Mouse (Mus musculus) frontal cortex, postnatal 36 days (tissue): Measurements from ENCODE around the gene Meioc.

Experiments
- DNase-seq, 2 experiments: peaks; one replicate each; pipeline ENCODE4 v3.0.0; 2022; ENCODE audit warnings: low spot score in 2 of 2

Gene Meioc

DNA sequence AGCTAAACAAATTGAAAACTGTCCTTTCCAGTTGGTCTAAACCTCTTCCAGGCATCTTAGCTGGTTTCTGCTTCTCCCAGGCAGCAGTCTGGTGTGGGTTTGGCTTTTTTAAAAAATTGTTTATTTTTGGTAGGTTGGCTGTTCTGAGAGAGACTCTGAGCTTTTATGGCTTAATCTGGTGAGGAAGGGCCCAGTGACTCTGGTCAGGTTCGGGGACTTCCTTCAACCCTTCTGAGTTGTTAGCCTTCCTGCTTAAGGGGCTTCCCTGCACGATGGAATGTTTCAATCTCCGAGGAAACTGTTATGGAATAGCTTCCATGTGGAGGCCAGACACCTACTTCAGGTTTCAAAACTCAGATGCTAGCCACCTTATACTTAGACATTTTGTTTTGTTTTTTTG is at the start of gene Meioc:
Meioc (plus strand) TSS at position 301 of the 400 bp plus-strand sequence.
- no peak for DNase-seq

DNA sequence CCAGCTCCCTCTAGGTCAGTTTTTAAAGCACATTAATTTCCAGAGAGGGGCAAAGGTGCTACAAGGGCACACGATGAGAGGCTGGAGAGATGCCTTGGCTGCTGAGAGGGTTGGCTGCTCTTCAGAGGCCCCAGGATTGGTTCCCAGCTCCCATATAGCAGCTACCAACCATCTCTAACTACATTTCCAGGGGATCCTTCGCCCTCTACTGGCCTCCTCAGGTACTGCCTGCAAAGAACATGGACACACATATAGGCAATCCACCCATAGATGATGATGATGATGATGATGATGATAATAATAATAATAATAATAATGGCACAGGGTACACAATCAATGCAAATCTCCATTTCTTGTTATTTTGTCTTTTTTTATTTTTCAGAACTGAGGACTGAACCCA is 44.1 kb upstream of the Meioc start:
- DNase-seq = no peak

DNA sequence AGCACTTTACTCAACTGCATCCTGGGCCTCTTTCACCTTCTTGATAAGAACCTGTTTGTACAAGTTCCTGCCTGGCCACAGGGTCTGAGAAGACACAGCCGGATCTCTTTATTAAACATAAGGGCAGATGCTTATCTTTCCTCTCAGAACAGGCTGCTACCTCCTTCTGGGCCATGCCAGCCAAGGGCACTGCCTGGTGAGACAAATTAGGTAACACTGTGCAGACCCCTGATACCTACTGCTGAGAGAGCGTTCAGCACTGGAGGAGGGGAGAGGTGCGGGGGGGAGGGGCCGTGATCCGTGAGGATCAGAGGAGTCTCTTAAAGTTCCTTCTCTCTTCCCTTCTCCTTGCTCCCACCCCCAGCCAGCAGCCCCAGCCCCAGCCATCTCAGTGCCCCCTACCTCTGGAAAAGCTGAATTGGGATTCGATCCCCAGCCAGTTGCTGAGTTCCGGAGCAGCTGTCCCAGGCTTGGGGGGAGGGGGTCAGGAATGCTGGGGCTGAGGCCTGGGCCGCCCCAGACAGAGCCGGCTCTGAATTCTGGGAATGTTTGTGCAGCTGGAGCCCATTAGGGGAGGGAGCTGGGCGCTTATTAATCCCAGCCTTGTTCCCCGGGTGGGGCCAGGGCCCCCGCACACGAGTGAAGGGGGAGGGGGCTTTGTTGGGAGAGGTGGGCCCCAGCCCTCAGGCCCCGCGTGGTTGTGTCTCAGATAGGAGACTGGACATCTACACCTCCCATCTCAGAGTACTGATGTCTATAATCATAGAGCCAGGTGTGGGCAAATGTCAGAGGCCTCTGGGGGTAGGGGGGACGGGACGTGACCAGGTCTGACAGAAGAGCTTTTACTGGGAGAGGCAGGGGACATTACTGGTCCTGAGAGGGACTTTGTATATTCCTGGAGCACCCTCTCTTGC is 39.4 kb upstream of the Meioc start:
- DNase-seq = no peak

DNA sequence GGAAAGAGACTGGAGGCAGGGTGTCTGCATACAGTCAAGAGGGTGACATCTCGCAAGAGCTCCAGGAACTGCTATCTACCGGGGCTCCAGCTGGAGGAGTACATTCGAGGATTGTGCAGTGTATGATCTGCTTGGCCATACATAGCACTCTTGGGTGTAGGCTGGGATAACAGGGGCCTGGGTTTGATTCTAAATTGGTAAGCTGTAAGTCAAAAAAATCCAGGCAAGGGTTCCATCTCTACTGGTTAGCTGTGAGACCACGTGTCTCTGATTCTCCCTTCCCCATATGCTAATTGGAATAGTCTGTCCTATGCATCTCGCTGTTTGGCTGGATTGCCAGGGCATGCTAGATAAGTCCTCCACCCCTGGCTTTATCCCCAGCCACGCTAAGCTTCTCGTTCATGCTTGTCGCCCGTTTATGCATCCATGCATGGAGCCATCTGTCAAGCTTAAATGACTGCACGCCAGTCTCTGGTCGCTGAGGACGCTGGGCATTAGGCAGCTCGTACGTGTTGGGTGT is 38.6 kb upstream of the Meioc start:
- DNase-seq = no peak

DNA sequence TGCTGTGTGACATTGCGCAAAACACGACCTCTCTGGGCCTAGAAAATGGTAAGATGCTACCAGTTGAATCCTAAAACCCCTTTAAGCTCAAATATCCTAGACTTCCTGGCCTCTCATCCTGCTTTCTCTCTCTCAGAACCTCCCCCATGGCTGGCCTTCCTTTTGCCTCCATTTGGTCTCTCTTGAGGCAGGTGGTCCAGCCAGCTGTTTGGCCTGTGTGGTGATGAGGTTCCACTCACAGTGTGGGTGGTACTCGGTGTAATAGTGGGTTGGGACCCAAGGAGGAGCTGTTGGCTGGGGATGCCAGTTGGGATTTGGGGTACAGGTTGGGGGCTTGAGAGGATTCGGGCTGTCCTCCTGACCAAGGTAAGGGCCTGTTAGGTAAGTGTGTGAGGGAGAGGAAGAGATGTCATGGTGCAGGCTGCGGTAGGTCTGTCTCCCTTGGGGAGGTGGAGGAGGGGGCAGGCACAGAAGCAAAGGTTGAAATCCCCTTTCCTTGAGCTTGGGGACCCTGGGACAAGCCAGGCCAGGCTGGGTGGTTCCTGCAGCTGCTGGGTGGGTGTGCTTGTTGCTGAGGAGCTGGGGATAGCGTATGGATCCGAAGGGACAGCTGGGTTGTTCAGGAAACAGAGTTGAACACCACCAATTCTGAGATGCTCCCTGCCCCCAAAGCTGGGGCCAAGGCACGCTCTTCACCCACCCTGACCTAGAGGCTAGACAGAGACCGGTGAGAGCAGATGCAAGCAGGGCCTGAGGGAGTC is 36.2 kb upstream of the Meioc start:
- no peak for DNase-seq

DNA sequence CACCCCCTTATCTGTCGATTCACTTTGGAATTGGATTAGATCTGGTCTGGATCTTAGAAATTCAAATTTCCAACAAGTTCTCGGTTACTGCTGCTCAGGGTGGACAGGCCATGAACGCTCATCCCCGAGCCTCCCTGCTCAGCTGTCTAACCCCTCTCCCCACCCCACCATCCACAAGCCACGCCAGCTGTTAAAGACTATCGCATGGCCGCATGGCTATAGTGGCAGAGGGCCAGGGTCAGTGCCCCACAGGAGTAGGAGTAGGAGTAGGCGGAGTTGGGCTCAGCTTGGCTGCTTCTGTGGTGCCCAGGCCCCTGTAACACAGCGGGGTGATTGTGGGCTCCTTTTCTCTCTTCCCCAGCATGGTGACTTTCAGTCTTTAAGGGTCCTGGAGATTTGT is 35.0 kb upstream of the Meioc start:
- DNase-seq = no peak

DNA sequence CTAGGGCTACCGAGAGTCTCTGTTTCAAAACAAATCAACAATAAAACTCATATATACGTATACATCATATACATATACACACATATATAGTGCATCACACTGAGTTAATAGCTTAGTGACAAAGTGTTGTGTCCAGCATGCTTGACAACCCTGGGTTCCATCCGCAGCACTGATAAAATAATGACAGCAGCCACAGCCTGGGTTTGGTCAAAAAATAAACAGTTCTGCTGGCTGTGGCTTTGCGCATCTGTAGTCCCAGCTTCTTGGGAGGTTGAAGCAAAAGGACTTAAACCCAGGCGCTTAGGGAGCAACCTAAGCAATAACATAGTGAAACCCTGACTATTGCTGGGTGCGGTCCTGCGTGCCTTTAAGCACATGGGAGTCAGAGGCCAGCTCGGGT is 34.1 kb upstream of the Meioc start:
- no peak for DNase-seq

DNA sequence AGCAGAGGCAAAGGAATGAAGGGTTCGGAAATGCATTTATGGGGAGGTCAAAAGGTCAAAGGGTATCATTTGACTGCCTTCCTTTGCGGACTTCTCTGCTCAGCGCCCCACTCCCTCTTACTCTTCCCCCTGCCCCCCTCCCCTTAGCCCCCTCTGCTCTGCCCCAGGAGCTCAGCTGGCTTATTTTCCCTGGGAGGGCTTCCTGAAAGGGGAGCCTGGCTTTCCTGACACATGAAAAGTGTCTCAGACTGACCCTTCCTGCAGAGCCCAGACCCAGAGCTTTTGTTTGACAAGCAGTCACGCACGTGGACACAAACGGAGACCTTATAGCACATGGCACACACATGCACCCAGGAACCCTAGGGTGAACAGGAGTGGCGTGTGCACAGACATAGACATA is 32.8 kb upstream of the Meioc start:
- DNase-seq = no peak

DNA sequence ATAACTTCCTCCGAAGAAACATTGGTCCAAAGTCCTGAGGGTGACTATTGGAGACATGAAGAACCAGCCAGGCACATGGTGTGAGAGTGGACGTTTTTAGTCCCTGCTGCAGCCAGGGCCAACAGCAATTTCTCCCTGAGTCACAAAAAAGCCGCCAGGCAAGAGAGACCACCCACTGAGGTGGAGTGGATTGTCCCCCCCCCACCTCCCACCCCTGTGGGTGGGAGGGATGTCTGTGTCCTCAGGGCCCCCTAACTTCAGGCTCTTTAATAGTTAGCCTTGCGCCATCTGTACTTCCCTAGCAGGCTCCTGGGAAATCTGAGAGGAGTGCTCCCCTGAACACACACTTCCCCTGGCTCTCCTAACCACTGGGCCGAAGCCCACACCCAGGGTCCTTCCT is 32.3 kb upstream of the Meioc start:
- DNase-seq = no peak

DNA sequence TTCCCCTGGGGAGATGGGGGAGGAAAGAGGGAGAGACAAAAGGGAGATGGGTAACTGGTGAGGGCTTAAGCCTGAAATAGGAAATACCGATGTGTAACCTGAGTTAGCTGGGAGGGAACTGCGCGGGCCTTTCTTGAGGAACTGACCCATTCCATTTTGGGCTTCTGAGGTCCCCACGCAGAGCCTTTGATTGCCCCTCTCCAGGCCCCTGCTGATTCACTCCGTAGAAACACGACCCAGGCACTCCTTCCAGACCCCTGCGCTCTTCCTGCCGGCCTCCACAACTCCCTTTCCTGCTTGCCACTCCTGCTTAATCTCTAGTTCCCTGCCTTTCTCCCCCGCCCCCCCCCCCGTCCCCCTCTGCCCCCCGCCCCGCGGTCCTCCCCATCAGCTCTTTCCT is 30.8 kb upstream of the Meioc start:
- no peak for DNase-seq

DNA sequence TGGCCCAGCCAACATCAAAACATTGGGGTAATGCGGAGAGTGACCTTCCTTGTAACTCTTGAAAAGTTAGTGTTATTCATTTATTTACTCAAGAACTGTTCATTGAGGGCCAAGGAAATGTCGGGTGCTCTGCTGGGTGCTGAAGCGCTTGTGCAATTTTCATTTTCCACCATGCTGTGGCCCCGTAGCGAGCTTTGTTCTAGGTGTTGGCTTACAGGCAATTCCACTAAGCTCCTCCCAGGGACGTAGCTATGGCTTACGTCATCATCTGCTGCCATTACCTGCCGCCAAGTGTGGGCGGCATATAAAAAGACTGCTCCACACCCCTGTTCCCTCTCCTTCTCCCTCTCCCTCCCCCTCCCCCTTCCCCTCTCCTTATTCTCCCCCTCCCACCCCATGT is 30.1 kb upstream of the Meioc start:
- no peak for DNase-seq

DNA sequence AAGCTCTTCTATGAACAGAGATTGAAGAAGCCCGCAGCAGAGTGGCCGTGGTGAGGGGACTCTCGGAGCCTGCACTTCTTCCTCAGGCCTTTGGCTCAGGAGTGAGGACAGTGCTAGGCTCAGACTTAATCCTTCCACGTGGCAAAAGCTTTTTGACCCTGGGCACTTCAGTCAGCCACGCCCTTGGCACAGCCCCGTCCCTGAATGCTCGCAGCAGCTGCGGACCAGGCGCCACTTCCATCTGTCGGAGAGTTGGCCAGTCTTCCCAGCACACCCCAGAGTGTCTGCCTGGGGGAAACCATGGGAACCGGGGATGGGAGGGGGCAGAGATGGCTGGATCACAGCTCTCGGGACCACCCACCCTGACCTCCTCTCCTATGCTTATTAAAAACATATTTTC is 26.6 kb upstream of the Meioc start:
- DNase-seq = no peak

DNA sequence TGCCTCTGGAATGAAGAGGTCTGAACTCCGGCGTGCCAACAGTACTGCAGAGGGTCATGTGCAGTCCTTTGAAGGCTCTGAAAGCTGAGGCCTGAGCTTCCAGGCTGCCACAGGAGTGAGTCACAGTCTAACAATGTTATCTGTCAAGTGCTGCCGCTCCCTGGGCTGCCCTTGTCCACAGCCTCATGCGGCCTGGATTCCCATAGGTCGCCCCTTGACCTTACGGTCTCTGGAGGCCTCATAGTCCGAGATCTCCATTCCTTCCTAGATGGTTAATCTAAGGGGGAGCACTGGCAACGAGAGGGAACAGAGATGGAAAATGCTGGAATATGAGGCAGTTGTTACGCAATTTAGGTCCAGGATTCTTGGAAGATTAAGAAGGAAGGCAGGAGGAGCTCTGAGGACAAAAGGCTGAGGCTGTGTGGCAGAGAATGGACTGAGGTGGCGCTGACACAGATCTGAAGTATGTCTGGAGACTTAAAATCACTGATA is 19.6 kb upstream of the Meioc start:
- no peak for DNase-seq

DNA sequence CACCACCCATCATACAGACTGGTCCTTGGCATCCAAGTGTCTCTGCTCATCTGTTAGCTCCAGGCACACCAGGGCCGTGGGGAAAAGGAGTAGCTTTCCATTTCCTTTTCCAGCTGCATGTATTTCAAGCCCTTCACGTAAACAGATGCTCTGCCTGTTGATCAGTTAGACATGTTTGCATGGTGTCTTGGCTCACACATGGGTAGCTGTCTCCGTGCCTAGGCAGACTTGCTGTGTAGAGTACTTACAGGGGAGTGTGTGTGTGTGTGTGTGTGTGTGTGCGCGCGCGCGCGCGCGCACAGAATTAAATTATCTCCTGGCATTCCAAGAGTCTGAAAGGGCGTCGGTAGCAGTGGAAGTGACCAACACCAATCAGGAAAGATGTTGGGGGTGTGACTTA is 17.3 kb upstream of the Meioc start:
- no peak for DNase-seq

DNA sequence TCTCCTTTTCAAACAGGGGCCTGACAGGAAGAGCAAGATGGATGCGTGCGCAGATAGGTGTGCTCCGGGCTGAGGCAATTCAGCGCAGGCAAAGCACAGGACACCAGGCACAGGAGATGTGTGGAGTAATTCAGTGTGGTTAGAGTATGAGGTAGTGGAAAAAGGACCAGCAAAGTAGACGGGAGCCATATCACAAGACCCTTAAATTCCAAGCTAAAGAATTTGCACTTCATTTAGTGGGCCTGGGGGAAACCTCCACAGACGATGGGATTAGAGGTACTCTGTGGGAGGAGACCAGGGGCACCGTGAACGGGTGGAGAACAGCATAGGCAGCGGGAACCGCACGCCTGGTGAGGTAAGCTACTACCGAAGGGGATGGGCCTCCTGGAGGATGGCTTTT is 15.6 kb upstream of the Meioc start:
- DNase-seq = no peak

DNA sequence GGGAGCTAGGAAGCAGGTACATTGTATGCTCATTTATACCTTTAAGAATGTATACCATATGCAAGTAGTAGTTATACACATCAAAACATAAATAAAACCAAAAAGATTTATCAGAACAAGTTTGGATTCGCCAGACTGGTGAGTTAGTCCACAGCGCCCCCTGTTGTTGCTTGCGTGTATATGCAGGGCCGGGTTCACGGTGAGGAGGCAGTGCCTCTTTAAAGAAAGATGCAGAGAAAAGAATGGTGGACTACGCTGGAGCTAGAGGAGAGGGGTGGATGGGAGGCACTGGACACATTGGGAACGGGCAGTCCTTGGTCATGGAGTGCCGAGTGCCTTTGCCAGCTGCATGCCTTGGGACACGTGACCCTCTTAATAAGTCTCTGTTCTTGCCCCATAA is 12.1 kb upstream of the Meioc start:
- DNase-seq = peak; percentile 69 to 70

DNA sequence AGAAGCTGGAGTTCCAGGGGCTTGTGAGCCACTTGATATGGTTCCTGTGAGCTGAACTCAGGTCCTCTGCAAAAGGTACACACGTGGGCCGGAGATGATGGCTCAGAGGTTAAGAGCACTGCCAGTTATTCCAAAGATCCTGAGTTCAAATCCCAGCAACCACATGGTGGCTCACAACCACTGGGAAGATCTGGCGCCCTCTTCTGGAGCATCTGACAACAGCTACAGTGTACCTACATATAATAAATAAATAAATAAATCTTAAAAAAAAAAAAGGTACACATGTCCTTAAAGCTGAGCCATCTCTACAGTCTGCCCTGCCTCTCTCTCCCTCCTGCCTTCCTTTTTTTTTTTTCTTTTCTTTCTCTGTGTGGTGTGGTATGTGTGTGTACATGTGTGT is 10.7 kb upstream of the Meioc start:
- DNase-seq = no peak

DNA sequence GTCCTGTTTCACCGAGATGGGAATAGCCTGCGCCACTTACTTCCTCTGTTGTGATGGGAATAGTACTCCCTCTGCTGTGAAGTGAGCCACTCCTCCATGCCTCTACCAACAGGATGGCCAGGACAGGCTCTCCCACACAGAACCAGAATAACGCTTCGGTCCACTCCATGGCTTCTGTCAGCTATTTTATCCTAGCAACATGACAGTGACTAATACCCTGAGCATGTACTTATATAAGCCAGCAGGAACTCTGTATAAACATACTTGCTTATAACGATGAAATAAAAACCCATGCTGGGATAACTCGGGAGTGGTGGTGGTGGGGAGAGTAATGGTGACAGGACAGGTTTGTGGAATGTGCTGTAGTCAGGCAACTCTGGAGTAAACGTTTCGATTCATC is 7.6 kb upstream of the Meioc start:
- peak; percentile 8 to 19 for DNase-seq

DNA sequence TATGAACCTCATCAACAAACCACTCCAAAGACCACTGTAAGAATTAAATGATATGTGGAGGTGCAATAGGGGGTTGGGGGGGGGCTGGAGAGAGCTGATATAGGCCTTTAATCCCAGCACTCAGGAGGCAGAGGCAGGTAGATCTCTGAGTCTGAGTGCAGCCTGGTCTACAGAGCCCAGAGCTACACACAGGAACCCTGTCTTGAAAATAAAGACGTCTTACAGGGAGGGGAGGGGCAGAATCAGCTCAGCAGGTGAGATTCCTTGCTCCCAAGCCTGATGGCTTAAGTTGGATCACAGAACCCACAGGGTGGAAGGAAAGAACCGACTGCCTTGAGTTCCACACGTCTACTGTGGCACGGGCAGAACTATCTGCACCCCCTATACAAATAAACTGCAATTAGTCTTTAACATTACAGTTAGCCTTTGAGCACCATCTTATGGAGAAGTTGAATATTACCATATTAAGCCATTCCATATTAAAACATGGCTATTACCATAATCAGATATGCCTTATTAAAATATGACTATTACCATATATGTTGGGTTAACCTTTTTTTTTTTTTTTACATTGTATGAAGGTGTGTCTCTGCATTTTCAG is 7.1 kb upstream of the Meioc start:
- no peak for DNase-seq

DNA sequence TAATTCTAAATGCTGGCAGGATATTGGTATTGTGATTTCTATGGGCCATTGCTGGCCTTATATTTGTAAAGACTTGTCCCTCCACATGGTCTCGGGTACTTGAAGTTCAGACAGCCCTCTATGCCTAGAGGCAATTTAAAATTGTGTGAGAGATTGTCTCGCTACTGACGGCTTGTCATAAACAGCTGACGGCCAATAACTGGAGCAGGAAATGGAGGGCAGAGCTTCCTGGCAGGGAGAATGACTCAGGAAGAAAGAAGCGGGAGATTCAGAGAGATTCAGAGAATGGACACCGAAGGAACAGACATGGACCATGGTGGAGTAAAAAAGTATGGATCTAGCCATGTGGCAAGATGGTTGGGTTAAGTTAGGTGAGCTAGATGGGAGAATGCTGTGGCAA is 6.6 kb upstream of the Meioc start:
- DNase-seq = no peak

DNA sequence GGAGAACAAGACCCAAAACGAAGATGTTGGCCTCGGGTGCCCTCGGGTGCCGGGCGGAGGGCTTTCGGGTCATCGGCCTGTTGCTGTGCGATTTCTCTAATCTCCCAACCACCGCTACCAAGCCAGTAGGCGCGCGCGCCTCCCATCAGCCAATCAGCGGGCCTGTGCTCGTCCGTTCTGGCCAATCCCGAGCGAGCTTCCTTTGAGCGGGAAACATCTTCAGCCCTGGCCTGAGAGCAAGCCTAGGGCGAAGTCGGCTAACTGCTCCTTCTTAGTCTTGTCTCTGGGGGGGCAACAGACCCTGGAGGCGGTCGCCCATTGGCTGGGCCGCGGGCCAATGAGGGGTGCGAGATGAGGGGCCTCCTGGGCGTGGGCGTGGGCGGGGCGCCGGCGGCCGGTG is 1.6 kb downstream of the Meioc start:
- DNase-seq = no peak

DNA sequence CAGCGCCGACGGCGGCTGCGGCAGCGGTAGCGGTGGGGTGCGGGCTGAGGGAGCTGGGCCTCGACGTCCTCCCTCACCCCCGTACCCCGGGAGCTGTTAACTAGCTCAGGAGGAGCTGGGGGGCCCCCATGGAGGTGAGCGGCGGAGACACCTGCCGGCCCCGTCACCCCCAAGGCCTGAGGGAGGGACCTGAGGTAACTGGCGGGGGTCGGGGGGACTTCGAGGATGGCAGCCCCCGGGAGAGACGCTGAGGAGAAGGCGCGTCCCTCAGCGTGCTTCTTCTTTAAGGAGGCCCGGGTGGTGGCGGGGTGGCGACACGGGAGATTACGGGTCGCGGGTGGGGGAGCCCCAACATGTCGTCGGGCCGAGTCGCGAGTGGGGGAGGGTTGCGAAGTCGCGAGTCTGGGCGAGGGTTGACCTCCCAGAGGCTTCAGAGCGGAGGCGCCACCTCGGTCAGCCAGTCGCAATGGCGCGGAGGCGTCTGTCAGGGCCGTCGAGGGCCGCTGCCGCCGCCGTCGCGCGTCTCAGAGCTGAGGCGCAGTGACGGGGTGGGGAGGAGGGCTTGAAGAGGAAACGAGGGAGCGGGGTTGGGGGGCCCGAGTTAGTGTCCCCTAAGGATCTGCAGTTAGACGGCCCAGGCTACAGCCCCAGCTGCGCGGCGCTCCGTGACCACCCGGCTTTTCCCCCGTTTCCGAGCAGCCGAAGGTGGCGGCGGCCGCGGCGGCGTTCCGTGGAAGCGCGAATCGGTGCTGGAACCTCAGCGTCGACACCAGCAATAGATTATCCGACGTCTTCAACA is 2.3 kb downstream of the Meioc start:
- no peak for DNase-seq
